Mouse (Mus musculus) layer of hippocampus, adult 8-10 months (tissue): ENCODE data around the gene Zfp668. TPM values are rescaled to one million over a fixed set of nuclear protein-coding genes. Genes with fewer than 3 reads are reported as not detected.

Experiments
- DNase-seq, 2 experiments: peaks; one replicate each; pipeline ENCODE4 v3.0.0; 2022; ENCODE audit warnings: low spot score in 2 of 2
- total RNA-seq, 4 experiments: library from RNA; stranded (reverse); gene quantifications; 2 replicates each; pipeline ENCODE4 v1.2.4; 2022

Zfp668 gene
- total RNA-seq, 4 experiments from 2014 or later = 19.2 to 23.8 (median 22.9) TPM

- DNase-seq = peak; percentile 94 to 95
Measured at GRCm38 (mm10) chr7:127895442-127895841, 18.8 kb upstream of the Zfp668 start, which contains the start of the genes Gm21974 and Vkorc1. Gm21974 (minus strand) TSS chr7:127895454. Vkorc1 (minus strand) TSS chr7:127895617.

- DNase-seq = no peak
Measured at GRCm38 (mm10) chr7:127894480-127894879, 17.9 kb upstream of the Zfp668 start.

GRCm38 (mm10) chr7:127890798-127891197, 14.2 kb upstream of the Zfp668 start, which contains the start of gene Prss53:
Prss53 (minus strand) TSS chr7:127890970.
- DNase-seq = no peak

GRCm38 (mm10) chr7:127888821-127889220, 12.2 kb upstream of the Zfp668 start:
- DNase-seq = no peak

- DNase-seq = no peak
Measured at GRCm38 (mm10) chr7:127887781-127888180, 11.2 kb upstream of the Zfp668 start.

- no peak for DNase-seq
Measured at GRCm38 (mm10) chr7:127887191-127887590, 10.6 kb upstream of the Zfp668 start.

- DNase-seq = no peak
Measured at GRCm38 (mm10) chr7:127886551-127886950, 9.9 kb upstream of the Zfp668 start.

- DNase-seq = peak in 1 of 2 experiments; percentile 50
Measured at GRCm38 (mm10) chr7:127885951-127886350, 9.3 kb upstream of the Zfp668 start.

- no peak for DNase-seq
Measured at GRCm38 (mm10) chr7:127880431-127880830, 3.8 kb upstream of the Zfp668 start.

- DNase-seq = no peak
Measured at GRCm38 (mm10) chr7:127879301-127879700, 2.7 kb upstream of the Zfp668 start.

GRCm38 (mm10) chr7:127876041-127876466, 574 bp downstream of the Zfp668 start, which contains the start of gene Zfp646:
Zfp646 (plus strand) TSS chr7:127876221.
- DNase-seq = peak; percentile 48 to 54

GRCm38 (mm10) chr7:127875627-127876001, 1.0 kb downstream of the Zfp668 start:
- peak; percentile 91 to 92 for DNase-seq

- DNase-seq = no peak
Measured at GRCm38 (mm10) chr7:127874812-127875626, 1.6 kb downstream of the Zfp668 start.

GRCm38 (mm10) chr7:127870136-127870821, 6.3 kb downstream of the Zfp668 start:
- no peak for DNase-seq

GRCm38 (mm10) chr7:127869149-127869810, 7.3 kb downstream of the Zfp668 start:
- DNase-seq = no peak

GRCm38 (mm10) chr7:127867641-127868040, 9.0 kb downstream of the Zfp668 start:
- no peak for DNase-seq

- no peak for DNase-seq
Measured at GRCm38 (mm10) chr7:127866434-127866833, 10.2 kb downstream of the Zfp668 start.

- no peak for DNase-seq
Measured at GRCm38 (mm10) chr7:127858258-127858657, 18.4 kb downstream of the Zfp668 start.

- no peak for DNase-seq
Measured at GRCm38 (mm10) chr7:127850906-127851305, 25.7 kb downstream of the Zfp668 start.

GRCm38 (mm10) chr7:127849973-127850875, 26.4 kb downstream of the Zfp668 start:
- no peak for DNase-seq
